Mouse (Mus musculus): ENCODE measurements around the gene Sox5.

Gene Sox5

GRCm38 (mm10) chr6:144740343-144740742 lies 41.4 kb downstream of the Sox5 start:
- ChIA-PET POLR2A (interaction anchor here in 1 of 4 experiments (0.5 kb wide), 1 partner anchor 226 kb away, joined by 5 read pairs; no protein-coding TSS in a partner anchor), CTCF (no interaction called here)

- POLR2A ChIA-PET, result interaction anchor here in 1 of 4 experiments (0.5 kb wide), 1 partner anchor 226 kb away, joined by 5 read pairs; no protein-coding TSS in a partner anchor
Observed at GRCm38 (mm10) chr6:144739753-144740152, 42.0 kb downstream of the Sox5 start.

GRCm38 (mm10) chr6:144737786-144738185 lies 44.0 kb downstream of the Sox5 start:
- POLR2A ChIA-PET, result interaction anchor here in 1 of 4 experiments (0.9 kb wide), 1 partner anchor 19 kb away, joined by 3 read pairs; no protein-coding TSS in a partner anchor
- CTCF ChIA-PET, result no interaction called here

More at GRCm38 (mm10) chr6:144739753-144740152, 42.0 kb downstream of the Sox5 start:
- CTCF ChIA-PET, result no interaction called here

- POLR2A ChIA-PET, result no interaction called here
- CTCF ChIA-PET, result no interaction called here
Observed at GRCm38 (mm10) chr6:144731251-144731970, 50.4 kb downstream of the Sox5 start.

GRCm38 (mm10) chr6:144723530-144724144 lies 58.1 kb downstream of the Sox5 start:
- POLR2A ChIA-PET, result no interaction called here
- CTCF ChIA-PET, result no interaction called here

- ChIA-PET CTCF (no interaction called here), POLR2A (no interaction called here)
Observed at GRCm38 (mm10) chr6:144723024-144723423, 58.8 kb downstream of the Sox5 start.

GRCm38 (mm10) chr6:144720846-144721245 lies 60.9 kb downstream of the Sox5 start:
- CTCF ChIA-PET, result no interaction called here
- POLR2A ChIA-PET, result no interaction called here

GRCm38 (mm10) chr6:144716376-144716775 lies 65.4 kb downstream of the Sox5 start:
- CTCF ChIA-PET, result no interaction called here
- POLR2A ChIA-PET, result interaction anchor here in 1 of 4 experiments (0.5 kb wide), 1 partner anchor 26 kb away, joined by 4 read pairs; no protein-coding TSS in a partner anchor

GRCm38 (mm10) chr6:144711841-144712240 lies 69.9 kb downstream of the Sox5 start:
- POLR2A ChIA-PET, result no interaction called here
- CTCF ChIA-PET, result no interaction called here

- ChIA-PET CTCF (no interaction called here), POLR2A (no interaction called here)
Observed at GRCm38 (mm10) chr6:144710816-144711215, 71.0 kb downstream of the Sox5 start.

- ChIA-PET POLR2A (interaction anchor here in 2 of 4 experiments (0.9 to 1.0 kb wide), 2 partner anchors 10 to 72 kb away, joined by 3 read pairs; partner anchors contain the start of gene Sox5 (in 1 of the 2)), CTCF (no interaction called here)
Observed at GRCm38 (mm10) chr6:144709614-144710180, 72.1 kb downstream of the Sox5 start.

GRCm38 (mm10) chr6:144708410-144708809 lies 73.4 kb downstream of the Sox5 start:
- ChIA-PET CTCF (no interaction called here), POLR2A (interaction anchor here in 1 of 4 experiments (0.6 kb wide), 2 partner anchors 708 to 1832 kb away, joined by 3 to 4 read pairs; no protein-coding TSS in a partner anchor)

GRCm38 (mm10) chr6:144707976-144708375 lies 73.8 kb downstream of the Sox5 start:
- CTCF ChIA-PET, result no interaction called here
- POLR2A ChIA-PET, result interaction anchor here in 1 of 4 experiments (0.6 kb wide), 2 partner anchors 709 to 1832 kb away, joined by 3 to 4 read pairs; no protein-coding TSS in a partner anchor

GRCm38 (mm10) chr6:144704962-144705361 lies 76.8 kb downstream of the Sox5 start:
- POLR2A ChIA-PET, result no interaction called here

GRCm38 (mm10) chr6:144695660-144696059 lies 86.1 kb downstream of the Sox5 start:
- POLR2A ChIA-PET, result no interaction called here

More at GRCm38 (mm10) chr6:144704962-144705361, 76.8 kb downstream of the Sox5 start:
- CTCF ChIA-PET, result no interaction called here

GRCm38 (mm10) chr6:144693211-144693899 lies 88.4 kb downstream of the Sox5 start:
- POLR2A ChIA-PET, result no interaction called here
- CTCF ChIA-PET, result no interaction called here

More at GRCm38 (mm10) chr6:144695660-144696059, 86.1 kb downstream of the Sox5 start:
- CTCF ChIA-PET, result no interaction called here

- ChIA-PET CTCF (interaction anchor here in 1 of 4 experiments (0.8 kb wide), 1 partner anchor 124 kb away, joined by 5 read pairs; no protein-coding TSS in a partner anchor), POLR2A (interaction anchor here in 1 of 4 experiments (0.7 kb wide), 1 partner anchor 25 kb away, joined by 4 read pairs; no protein-coding TSS in a partner anchor)
Observed at GRCm38 (mm10) chr6:144691298-144692041, 90.3 kb downstream of the Sox5 start.

GRCm38 (mm10) chr6:144689076-144689475 lies 92.7 kb downstream of the Sox5 start:
- ChIA-PET CTCF (no interaction called here), POLR2A (no interaction called here)

GRCm38 (mm10) chr6:144687681-144688080 lies 94.1 kb downstream of the Sox5 start:
- ChIA-PET CTCF (no interaction called here), POLR2A (no interaction called here)
